Mouse (Mus musculus) forebrain, embryonic 11.5 days (tissue): ENCODE measurements around the gene Lrcol1. TPM values are rescaled to one million over a fixed set of nuclear protein-coding genes. Genes with fewer than 3 reads are reported as not detected.

Source experiments
- ATAC-seq: fragments of 200-750 bp; cut with Nextera tagmentation; replicated peaks from 2 replicates; pipeline ENCODE4 v1.8.0; 2017; ENCODE audit warnings: moderate TSS enrichment; ENCODE audit not compliant: low FRiP score
- DNase-seq: peaks from one replicate; pipeline ENCODE4 v3.0.0-alpha.2; 2017; ENCODE audit warnings: low spot score
- H3K27ac ChIP-seq: fragments of 300-500 bp; sonication (generic); 2 replicates; pipeline ENCODE4 v1.5.1; 2014; ENCODE audit warnings: low read depth, low read length
- H3K27me3 ChIP-seq: fragments of 300-500 bp; sonication (generic); 2 replicates; pipeline ENCODE4 v1.6.1; 2014; ENCODE audit warnings: mild to moderate bottlenecking, low read length, mixed read lengths; ENCODE audit not compliant: control insufficient read depth, insufficient read depth
- H3K36me3 ChIP-seq: fragments of 300-500 bp; sonication (generic); 2 replicates; pipeline ENCODE4 v1.6.1; 2014; ENCODE audit warnings: mild to moderate bottlenecking, low read length, moderate library complexity, mixed read lengths; ENCODE audit not compliant: control insufficient read depth, insufficient read depth
- H3K4me1 ChIP-seq: fragments of 300-500 bp; sonication (generic); replicated peaks from 2 replicates; pipeline ENCODE4 v1.6.1; 2014; ENCODE audit warnings: low read length, mixed read lengths; ENCODE audit not compliant: control insufficient read depth, insufficient read depth
- H3K4me2 ChIP-seq: fragments of 300-500 bp; sonication (generic); 2 replicates; pipeline ENCODE4 v1.6.1; 2014; ENCODE audit warnings: low read depth, mild to moderate bottlenecking, low read length, moderate library complexity, mixed read lengths; ENCODE audit not compliant: severe bottlenecking
- H3K4me3 ChIP-seq: fragments of 300-500 bp; sonication (generic); 2 replicates; pipeline ENCODE4 v1.5.1; 2014; ENCODE audit warnings: low read depth, low read length
- H3K9ac ChIP-seq: fragments of 300-500 bp; sonication (generic); 2 replicates; pipeline ENCODE4 v1.6.1; 2014; ENCODE audit warnings: low read length
- H3K9me3 ChIP-seq: fragments of 300-500 bp; sonication (generic); 2 replicates; pipeline ENCODE4 v1.6.1; 2016; ENCODE audit warnings: low read length, mixed read lengths; ENCODE audit not compliant: control insufficient read depth
- WGBS: fragments of 180-500 bp; shearing (Covaris S2); extraction: QIAGEN DNeasy Blood & Tissue Kit; methylation state at CpG from one replicate; pipeline ENCODE4 v1.1.7; 2014; 5-methylcytosine and 5-hydroxymethylcytosine counted together
- polyA plus RNA-seq: library from polyadenylated mRNA; unstranded; fragments of >200 nt; fragmentation: Nextera tagmentation; extraction: Ambion mirVana; gene quantifications from 2 replicates; pipeline ENCODE4 v1.2.1, GENCODE M21; 2014

Gene Lrcol1
- polyA plus RNA-seq, 1 experiment from 2014 or later: not detected

GRCm38 (mm10) chr5:110378181-110378583 is 33.7 kb downstream of the Lrcol1 start:
- DNase-seq: no peak
- Histone ChIP-seq H3K9me3 (no peaks in the 10 kb centered on the region), H3K4me1 (peaks cover 4% of the 10 kb centered on the region; the same call in 1 of the 2 replicates), H3K4me3 (no peak overlapping the region), H3K27ac (0 out of 2 replicates have a peak overlapping the region, but pooled peaks have one; percentile 18), H3K4me2 (no peak overlapping the region), H3K9ac (no peak overlapping the region), H3K27me3 (no peaks in the 10 kb centered on the region), H3K36me3 (peaks cover 11% of the 10 kb centered on the region; the same call in 1 of the 2 replicates)
- peak; percentile 57; the same call in 1 of the 2 replicates for ATAC-seq
- WGBS: 35% methylated on average over 20 of the region's 20 CpGs

DNA sequence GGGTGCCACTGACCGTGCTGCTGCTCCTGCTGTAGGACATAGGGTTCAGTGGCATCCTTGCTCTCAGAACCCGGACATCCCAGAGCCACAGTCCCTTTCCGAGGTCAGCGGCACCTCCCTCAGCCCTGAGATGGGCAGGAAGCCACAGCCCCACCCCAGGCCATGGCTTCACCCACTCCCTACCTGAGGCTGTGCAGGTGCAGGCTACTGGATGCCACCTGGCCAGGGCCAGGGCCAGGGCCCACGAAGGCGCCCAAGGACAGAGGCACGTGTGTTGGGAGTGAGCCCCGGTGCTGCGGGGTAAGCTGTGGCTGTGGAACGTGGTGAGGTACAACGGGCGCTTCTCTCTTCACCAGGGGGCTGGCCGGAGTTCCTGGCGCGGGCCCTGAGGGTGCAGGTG is 34.6 kb downstream of the Lrcol1 start:
- no peak for DNase-seq
- Histone ChIP-seq H3K27ac (no peak overlapping the region), H3K36me3 (peaks cover 9% of the 10 kb centered on the region; the same call in 1 of the 2 replicates), H3K9ac (no peak overlapping the region), H3K27me3 (no peaks in the 10 kb centered on the region), H3K4me3 (no peak overlapping the region), H3K9me3 (no peaks in the 10 kb centered on the region), H3K4me1 (peaks cover 4% of the 10 kb centered on the region; the same call in 1 of the 2 replicates), H3K4me2 (no peak overlapping the region)
- WGBS: 90% methylated on average over 15 of the region's 15 CpGs
- ATAC-seq: no peak

- ATAC-seq: no peak
- no peak for DNase-seq
- Histone ChIP-seq H3K9me3 (no peaks in the 10 kb centered on the region), H3K4me3 (no peak overlapping the region), H3K4me2 (no peak overlapping the region), H3K27me3 (no peaks in the 10 kb centered on the region), H3K4me1 (peaks cover 6% of the 10 kb centered on the region), H3K9ac (no peak overlapping the region), H3K36me3 (peaks cover 8% of the 10 kb centered on the region; the same call in 1 of the 2 replicates), H3K27ac (no peak overlapping the region)
- 92% methylated on average over 4 of the region's 4 CpGs for WGBS
Observed at GRCm38 (mm10) chr5:110379823-110380222, 35.3 kb downstream of the Lrcol1 start.

DNA sequence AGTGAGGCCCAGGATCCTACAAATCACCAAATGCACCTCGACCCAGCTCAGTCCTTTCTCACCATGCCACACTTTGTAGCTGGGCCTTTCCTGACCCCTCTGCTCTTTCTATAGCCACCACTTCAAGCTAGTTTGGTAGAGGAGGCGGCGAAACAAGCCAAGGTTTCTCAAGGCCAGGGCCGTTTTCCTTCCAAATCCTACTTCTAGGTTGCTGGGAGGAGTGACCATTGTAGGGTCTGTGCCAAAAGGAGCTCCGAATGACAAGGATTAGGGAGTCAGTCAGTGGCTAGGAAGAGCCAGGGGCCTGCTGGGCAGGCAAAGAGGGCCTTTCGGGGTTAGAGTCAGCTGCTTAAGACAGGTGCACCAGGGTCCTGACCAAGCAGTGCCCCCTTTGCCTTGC is 40.0 kb downstream of the Lrcol1 start:
- Histone ChIP-seq H3K4me3 (peak overlapping the region; percentile 50; the same call in 1 of the 2 replicates), H3K36me3 (no peaks in the 10 kb centered on the region; the same call in 1 of the 2 replicates), H3K4me2 (peak overlapping the region; percentile 68; the same call in 1 of the 2 replicates), H3K9me3 (no peaks in the 10 kb centered on the region), H3K27ac (no peak overlapping the region), H3K4me1 (peaks cover 12% of the 10 kb centered on the region), H3K27me3 (peaks cover 2% of the 10 kb centered on the region; the same call in 1 of the 2 replicates), H3K9ac (no peak overlapping the region; the same call in 1 of the 2 replicates)
- WGBS: 61% methylated on average over 6 of the region's 6 CpGs
- DNase-seq (peak; percentile 46), ATAC-seq (no peak)

DNA sequence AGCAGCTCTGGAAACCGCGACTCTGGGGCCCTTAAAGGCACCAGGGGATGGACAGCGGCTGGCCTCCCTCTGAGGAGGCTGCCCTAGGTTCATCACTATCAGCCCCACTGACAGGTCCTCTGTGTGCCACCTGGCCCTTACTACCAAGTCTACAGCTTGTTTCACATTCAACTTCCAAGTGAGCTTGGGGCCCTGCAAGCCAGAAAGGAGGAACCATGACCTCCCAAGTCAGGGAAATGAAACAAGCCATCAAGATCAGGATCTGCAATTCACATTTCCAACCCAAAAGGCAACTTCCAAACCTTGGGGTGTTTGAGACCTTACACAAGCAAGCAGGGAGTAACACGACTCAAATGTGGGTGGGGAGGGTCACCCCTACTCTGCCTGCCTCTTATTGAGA is 40.7 kb downstream of the Lrcol1 start:
- peaks cover 2% of the 10 kb centered on the region; the same call in 1 of the 2 replicates for H3K27me3 ChIP-seq
- peak overlapping the region; percentile 1; the same call in 1 of the 2 replicates for H3K9ac ChIP-seq
- H3K4me3 ChIP-seq: peak overlapping the region; percentile 50
- H3K4me1 ChIP-seq: peaks cover 12% of the 10 kb centered on the region
- no peak overlapping the region for H3K27ac ChIP-seq
- no peaks in the 10 kb centered on the region for H3K9me3 ChIP-seq
- 29% methylated on average over 4 of the region's 4 CpGs for WGBS
- ATAC-seq (no peak), DNase-seq (no peak)
- peak overlapping the region; percentile 68 for H3K4me2 ChIP-seq
- H3K36me3 ChIP-seq: no peaks in the 10 kb centered on the region; the same call in 1 of the 2 replicates

DNA sequence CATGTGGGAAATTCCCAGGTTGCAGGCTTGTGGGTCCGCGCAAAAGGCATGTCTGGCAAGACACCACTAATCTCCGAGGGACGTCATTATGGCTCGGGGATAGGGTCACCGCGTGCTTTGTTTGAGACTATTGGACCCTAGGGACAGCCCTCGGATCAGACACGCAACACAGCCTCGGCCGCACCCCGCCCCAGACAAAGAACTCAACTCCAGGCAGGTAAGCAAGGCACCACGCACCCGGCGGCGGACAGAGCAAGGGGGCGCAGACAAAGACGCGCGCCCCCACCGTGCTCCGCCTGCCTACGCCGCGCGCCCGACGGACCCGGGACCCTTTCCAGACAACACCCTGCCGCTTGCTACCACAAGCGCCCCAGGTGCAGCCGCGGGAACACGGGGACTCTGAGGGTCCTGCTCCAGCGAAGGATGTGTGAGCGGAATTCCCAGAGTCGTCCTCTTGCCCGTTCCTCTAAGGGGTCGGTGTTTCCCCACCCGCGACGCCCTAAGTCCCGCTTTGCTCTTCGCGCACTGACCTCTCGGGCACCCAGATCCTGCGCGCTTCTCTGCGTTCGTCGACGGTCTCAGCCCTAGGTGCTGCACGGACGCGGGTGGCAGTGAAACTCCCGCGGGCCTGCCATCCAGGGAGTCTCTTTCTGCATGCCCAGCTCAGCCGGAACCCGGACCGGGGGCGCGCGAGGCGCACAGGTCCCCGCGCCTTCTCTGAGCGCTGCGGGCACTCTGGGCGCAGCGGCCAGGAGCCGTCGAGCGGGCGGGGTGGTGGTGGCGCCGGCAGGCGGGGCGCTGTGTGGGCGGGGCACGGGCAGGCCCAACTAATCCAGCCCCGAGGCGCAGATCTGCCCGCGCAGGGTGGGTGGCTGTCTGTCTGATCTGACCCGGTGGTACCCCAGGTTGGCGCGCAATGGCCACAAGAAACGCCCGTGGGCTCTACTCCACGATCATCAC is 42.1 kb downstream of the Lrcol1 start:
- Histone ChIP-seq H3K4me2 (peak overlapping the region; percentile 68), H3K9me3 (no peaks in the 10 kb centered on the region), H3K9ac (peak overlapping the region; percentile 70), H3K27ac (peak overlapping the region; percentile 46; the same call in 1 of the 2 replicates), H3K36me3 (no peaks in the 10 kb centered on the region; the same call in 1 of the 2 replicates), H3K4me3 (peak overlapping the region; percentile 50), H3K27me3 (peaks cover 2% of the 10 kb centered on the region; the same call in 1 of the 2 replicates), H3K4me1 (peaks cover 12% of the 10 kb centered on the region)
- under 1% methylated on average over 90 of the region's 90 CpGs for WGBS
- ATAC-seq: peak; percentile 90
- peak; percentile 94 for DNase-seq

- 11% methylated on average over 8 of the region's 8 CpGs for WGBS
- Histone ChIP-seq H3K4me3 (peak overlapping the region; percentile 50), H3K36me3 (no peaks in the 10 kb centered on the region), H3K9me3 (no peaks in the 10 kb centered on the region), H3K4me2 (peak overlapping the region; percentile 68), H3K4me1 (peaks cover 12% of the 10 kb centered on the region), H3K27ac (no peak overlapping the region), H3K27me3 (peaks cover 2% of the 10 kb centered on the region; the same call in 1 of the 2 replicates), H3K9ac (peak overlapping the region; percentile 70)
- ATAC-seq: no peak; the same call in none of the 2 replicates
- DNase-seq: no peak
Observed at GRCm38 (mm10) chr5:110387332-110387731, 42.8 kb downstream of the Lrcol1 start.

GRCm38 (mm10) chr5:110390631-110391030 is 46.1 kb downstream of the Lrcol1 start:
- WGBS: 82% methylated on average over 4 of the region's 4 CpGs
- Histone ChIP-seq H3K27me3 (peaks cover 2% of the 10 kb centered on the region; the same call in 1 of the 2 replicates), H3K9ac (no peak overlapping the region), H3K4me1 (peaks cover 3% of the 10 kb centered on the region), H3K4me2 (no peak overlapping the region), H3K36me3 (no peaks in the 10 kb centered on the region), H3K9me3 (no peaks in the 10 kb centered on the region), H3K4me3 (no peak overlapping the region), H3K27ac (no peak overlapping the region)
- DNase-seq (no peak), ATAC-seq (no peak)
